Mouse (Mus musculus): ENCODE results near the gene Tmtc2.

- TF ChIP-seq EP300 (optimal IDR thresholded peaks at IDR 0.05) (no peak), CTCF (IDR thresholded peaks at IDR 0.05; ENCODE audit: low read depth) (no peak)
Observed at GRCm38 (mm10) chr10:105225714-105226113, 348.5 kb downstream of the Tmtc2 start.

All from stomach, postnatal 0 days (tissue).